Mouse (Mus musculus): ENCODE measurements around the gene Gpr183. TPM values are rescaled to one million over a fixed set of nuclear protein-coding genes. Genes with fewer than 3 reads are reported as not detected.

Gene Gpr183
- total RNA-seq, 2 experiments from 2014 or later, result 1.3 TPM

GRCm38 (mm10) chr14:121936356-121936755, 28.6 kb downstream of the Gpr183 start:
- intact Hi-C loops (cut with DNase I), result no loop called here
- no peak for DNase-seq

DNA sequence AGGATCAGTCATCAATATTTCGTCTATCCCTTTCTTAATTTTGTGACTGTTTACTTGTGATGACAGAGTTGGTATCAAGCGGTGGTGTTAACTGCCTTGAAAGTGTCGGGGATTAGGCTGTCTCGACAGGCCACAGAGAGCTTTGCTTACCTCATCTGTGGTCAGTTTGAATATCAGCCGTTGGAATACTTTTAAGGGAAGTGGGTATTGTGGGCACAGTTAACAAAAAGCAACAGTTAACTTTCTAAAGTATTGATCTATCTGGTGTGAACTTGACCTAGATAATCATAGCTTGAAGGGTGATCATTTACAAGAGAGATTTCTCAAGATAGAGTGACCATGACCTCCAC, 30.4 kb downstream of the Gpr183 start:
- intact Hi-C loops (cut with DNase I), result no loop called here
- DNase-seq, result no peak

GRCm38 (mm10) chr14:121933906-121934596, 30.9 kb downstream of the Gpr183 start:
- DNase-seq, result no peak
- intact Hi-C loops (cut with DNase I), result no loop called here

DNA sequence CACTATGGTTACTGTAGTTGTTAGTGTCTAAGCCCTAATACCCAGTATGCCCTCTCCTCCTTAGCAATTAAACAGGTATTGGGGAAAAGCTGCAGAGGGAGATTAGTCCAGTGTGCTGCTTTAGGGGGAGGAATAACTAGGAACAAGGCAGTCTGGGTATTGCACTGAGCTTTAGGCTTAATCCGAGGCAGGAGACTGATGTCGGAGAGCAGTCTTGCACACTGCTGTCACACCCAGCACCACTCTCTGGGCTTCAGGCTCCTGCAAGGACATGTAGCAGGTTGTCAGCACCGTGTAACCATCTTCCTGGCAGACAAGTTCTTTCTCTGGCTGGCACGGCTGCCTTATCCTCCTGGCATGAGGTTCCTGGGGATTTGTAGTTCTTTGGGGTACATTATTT, 32.8 kb downstream of the Gpr183 start:
- DNase-seq, result no peak
- intact Hi-C loops (cut with DNase I), result no loop called here

DNA sequence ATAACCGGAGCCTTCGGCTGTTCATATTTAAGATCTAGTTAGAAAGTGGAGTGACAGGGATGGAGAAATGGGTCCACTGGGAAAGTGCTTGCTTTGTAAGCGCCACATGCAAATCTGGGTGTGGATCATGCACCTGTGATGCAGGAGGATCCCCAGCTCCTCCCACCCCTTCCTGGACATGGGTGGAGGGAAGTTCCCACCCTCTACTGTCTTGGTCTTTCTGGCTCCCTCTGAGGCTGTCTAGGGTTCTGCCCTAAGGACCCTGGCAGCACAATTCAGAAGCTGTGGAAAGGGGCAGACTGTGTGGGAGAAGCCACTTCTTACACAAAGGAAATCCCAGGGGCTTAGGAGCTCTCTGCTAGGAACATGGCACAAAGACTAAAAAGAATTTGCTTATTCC, 33.4 kb downstream of the Gpr183 start:
- intact Hi-C loops (cut with DNase I), result no loop called here
- DNase-seq, result peak in 1 of 2 experiments; percentile 13

DNA sequence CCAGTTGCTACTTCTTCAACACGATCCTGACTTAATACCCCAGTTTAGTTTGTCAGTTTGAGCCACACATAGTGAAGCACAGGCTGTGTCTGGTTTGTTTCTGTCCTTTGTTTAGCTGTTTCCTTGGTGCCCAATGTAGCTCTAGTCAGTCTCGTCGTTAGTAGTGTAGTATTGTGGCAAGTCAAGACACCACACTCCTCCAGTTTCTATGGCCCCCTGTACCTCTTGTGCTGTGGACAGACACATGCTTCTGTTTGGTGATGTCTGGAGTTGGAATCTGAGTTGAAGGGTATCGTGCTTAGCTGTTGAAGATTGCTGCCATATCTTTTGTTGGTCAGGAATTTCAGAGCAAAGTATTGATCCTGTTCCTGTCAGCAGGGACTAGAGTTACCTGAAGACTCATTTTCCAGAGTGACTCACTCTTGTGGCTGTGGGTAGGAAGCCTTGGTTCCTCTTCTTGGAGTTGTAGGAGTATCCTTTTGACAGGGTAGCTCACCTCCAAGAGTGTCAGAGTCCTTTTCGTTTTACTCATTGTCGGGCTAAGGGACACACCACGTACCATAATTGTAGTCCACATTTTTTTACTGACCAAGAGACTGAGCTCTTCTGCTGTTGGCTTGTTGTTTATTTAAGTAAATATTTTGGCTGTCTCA, 34.1 kb downstream of the Gpr183 start:
- intact Hi-C loops (cut with DNase I), result no loop called here
- no peak for DNase-seq

DNA sequence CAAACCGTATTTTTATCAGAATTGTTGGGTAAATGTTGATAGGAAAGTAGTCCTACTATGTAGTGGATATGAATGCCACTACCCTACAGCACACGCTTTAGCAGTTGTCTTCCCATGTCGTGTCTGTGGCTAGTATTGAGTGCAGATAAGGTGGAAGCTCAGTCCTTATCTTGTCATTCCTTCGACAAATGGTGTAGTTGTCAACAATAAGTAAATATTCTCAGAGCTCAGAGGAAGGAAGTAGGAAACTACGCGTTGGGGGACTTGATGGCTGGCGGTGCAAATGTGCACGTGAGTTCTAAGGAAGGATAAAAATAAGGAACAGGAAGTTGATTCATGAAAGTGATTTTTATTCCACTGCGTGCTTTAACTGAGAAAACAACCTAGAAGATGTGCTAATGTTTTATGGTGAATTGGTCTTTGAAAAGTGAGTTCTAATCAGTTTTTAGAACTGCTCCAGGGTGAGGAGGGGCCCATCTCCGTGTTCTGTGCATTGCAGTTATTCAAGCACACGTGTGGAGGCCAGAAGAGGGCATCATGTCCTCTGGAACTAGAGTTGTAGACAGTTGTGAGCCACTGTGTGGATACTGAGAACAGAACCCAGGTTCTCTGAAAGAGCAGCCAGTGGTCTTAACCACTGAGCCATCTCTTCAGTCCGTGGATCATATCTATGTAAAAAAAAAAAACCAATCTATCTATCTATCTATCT, 35.6 kb downstream of the Gpr183 start:
- DNase-seq, result no peak
- intact Hi-C loops (cut with DNase I), result loop anchor here (10.0 kb wide), 1 partner anchor 345 kb away; no protein-coding TSS in a partner anchor

DNA sequence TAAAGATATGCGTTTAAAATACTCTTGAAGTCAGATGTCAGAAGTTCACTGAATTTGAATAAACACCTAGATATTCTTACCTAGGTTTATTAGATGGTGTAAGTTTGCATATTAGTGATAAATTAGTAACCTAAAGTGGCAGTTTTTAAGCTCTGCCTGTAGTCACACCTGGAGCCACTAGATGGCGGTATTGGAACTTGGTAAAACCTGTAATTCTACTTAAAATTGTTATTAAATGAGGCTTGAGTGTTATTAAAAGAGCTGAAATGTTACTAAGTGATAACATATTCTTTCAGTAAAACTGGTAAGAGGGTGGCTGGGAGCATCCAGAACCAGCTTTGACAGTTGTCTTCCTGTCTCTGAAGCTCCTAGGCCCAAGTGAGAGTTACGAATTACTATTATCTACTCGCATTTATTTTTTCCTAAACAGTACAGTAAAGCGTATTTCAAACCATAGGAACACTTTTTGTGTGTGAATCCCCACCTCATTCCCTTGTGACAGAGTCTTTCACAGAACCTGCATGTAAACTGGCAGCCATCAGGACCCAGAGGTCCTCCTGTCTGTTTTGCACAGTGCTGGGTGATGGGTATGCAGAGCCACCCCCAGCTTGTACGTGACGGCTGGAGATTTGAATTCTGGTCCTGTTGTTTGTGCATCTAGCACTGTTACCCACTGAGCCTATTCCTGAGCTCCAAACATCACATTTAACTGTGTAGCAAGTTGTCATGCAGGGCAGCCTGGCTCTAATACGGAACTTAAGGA, 36.4 kb downstream of the Gpr183 start:
- peak; percentile 68 to 81 for DNase-seq
- intact Hi-C loops (cut with DNase I), result loop anchor here (1.0 to 10.0 kb wide), 2 partner anchors 132 to 344 kb away; no protein-coding TSS in a partner anchor

- DNase-seq, result no peak
- intact Hi-C loops (cut with DNase I), result loop anchor here (2.0 to 10.0 kb wide), 2 partner anchors 203 to 343 kb away; no protein-coding TSS in a partner anchor
These were observed 37.5 kb downstream of the Gpr183 start for GRCm38 (mm10) chr14:121927451-121927850.

GRCm38 (mm10) chr14:121926901-121927300, 38.1 kb downstream of the Gpr183 start:
- no peak for DNase-seq

GRCm38 (mm10) chr14:121924876-121925275, 40.1 kb downstream of the Gpr183 start:
- intact Hi-C loops (cut with DNase I), result loop anchor here (10.0 kb wide), 1 partner anchor 340 kb away; no protein-coding TSS in a partner anchor
- no peak for DNase-seq

More at GRCm38 (mm10) chr14:121926901-121927300, 38.1 kb downstream of the Gpr183 start:
- intact Hi-C loops (cut with DNase I), result loop anchor here (2.0 to 10.0 kb wide), 2 partner anchors 204 to 342 kb away; no protein-coding TSS in a partner anchor

- no peak for DNase-seq
- intact Hi-C loops (cut with DNase I), result loop anchor here (10.0 kb wide), 1 partner anchor 338 kb away; no protein-coding TSS in a partner anchor
These were observed 42.3 kb downstream of the Gpr183 start for GRCm38 (mm10) chr14:121922731-121923130.

DNA sequence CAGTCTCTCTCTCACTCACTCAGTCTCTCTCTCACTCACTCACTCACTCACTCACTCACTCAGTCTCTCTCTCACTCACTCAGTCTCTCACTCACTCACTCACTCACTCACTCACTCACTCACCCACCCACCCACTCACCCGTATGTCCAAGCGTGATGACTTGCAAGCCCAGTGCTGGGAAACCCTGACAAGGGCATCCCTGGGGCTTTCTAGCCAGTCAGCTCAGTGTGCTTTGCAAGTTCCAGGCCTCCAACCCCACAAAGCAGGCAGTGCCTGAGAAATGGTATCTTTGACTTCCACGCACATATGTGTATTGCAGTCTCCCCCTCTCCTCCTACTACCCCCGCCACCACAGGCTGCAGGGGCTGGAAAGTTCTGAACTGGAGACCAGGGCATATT, 43.0 kb downstream of the Gpr183 start:
- no peak for DNase-seq
- intact Hi-C loops (cut with DNase I), result loop anchor here (10.0 kb wide), 1 partner anchor 337 kb away; no protein-coding TSS in a partner anchor

DNA sequence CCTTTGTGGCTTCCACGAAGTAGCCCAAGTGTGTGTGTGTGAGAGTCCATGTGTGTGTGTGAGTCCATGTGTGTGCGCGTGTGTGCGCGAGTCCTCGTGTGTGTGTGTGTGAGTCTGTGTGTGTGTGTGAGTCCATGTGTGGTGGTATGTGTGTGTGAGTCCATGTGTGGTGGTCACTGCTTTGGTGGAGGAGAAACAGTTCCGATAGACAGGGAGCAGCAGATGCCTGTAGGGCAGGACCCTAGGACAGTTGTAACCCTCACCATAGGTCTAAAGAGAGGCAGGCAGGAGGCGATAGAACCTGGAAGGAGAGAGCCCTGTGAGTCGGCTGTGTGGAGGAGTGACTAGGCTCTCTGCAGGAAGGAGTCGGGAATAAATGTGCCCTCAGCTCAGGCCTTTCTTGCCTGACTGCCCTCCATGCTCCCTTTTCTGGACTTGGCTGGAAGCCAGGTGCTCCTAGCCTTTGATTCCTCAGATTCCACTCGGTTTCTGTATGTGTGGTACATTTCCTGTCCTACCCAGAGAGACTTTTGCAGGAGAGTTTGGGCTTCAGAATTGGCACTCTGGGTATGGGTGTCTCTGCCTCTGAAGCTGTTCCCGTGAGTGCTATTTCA, 44.4 kb downstream of the Gpr183 start:
- intact Hi-C loops (cut with DNase I), result loop anchor here (10.0 kb wide), 1 partner anchor 336 kb away; no protein-coding TSS in a partner anchor
- peak in 1 of 2 experiments; percentile 21 for DNase-seq

DNA sequence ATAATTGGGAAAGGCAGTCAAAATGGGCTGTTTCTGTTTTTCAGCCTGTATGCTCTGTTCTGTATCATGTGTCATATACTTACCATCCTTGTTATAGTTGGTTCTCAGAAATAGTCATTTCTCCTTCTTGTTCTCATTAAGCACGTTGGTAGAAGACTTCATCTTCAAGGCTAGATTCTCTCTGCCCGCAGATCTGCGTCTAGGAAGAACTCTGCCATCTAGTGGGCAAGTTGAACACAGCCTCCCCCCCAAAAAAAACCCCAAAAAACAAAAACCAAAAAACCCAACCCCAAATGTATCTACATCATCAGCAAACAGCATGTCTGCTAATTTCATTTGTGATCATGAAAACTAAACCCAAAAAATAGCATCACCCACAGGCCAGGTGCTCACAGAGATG, 45.2 kb downstream of the Gpr183 start:
- intact Hi-C loops (cut with DNase I), result loop anchor here (1.0 to 10.0 kb wide), 2 partner anchors 54 to 335 kb away; no protein-coding TSS in a partner anchor
- no peak for DNase-seq

- DNase-seq, result no peak
- intact Hi-C loops (cut with DNase I), result no loop called here
These were observed 46.7 kb downstream of the Gpr183 start for GRCm38 (mm10) chr14:121918266-121918665.

- no peak for DNase-seq
- intact Hi-C loops (cut with DNase I), result no loop called here
These were observed 48.5 kb downstream of the Gpr183 start for GRCm38 (mm10) chr14:121916311-121917094.

- DNase-seq, result no peak
- intact Hi-C loops (cut with DNase I), result no loop called here
These were observed 49.4 kb downstream of the Gpr183 start, which contains the start of gene Gpr18 for GRCm38 (mm10) chr14:121915621-121916020. TSS of gene Gpr18 (minus strand) at chr14:121915781.

DNA sequence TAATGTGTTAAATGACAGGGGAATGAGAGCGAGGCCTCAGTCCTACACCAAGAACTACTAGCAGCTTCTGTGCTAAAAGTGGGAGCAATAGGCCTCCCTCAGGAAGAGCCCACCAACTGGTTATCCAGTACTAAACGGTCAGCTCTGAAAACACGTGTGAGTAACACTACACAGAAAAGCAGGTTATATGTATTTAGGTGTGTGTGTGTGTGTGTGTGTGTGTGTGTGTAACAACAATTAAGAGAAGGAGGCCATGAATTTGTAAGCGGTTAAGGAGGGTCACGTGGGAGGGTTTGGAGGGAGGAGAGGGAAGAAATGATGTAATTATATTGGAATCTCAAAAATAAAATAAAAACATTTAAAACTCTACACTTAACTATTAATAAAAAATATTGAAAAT, 49.9 kb downstream of the Gpr183 start:
- no peak for DNase-seq
- intact Hi-C loops (cut with DNase I), result no loop called here
